In the genomic region with DNA sequence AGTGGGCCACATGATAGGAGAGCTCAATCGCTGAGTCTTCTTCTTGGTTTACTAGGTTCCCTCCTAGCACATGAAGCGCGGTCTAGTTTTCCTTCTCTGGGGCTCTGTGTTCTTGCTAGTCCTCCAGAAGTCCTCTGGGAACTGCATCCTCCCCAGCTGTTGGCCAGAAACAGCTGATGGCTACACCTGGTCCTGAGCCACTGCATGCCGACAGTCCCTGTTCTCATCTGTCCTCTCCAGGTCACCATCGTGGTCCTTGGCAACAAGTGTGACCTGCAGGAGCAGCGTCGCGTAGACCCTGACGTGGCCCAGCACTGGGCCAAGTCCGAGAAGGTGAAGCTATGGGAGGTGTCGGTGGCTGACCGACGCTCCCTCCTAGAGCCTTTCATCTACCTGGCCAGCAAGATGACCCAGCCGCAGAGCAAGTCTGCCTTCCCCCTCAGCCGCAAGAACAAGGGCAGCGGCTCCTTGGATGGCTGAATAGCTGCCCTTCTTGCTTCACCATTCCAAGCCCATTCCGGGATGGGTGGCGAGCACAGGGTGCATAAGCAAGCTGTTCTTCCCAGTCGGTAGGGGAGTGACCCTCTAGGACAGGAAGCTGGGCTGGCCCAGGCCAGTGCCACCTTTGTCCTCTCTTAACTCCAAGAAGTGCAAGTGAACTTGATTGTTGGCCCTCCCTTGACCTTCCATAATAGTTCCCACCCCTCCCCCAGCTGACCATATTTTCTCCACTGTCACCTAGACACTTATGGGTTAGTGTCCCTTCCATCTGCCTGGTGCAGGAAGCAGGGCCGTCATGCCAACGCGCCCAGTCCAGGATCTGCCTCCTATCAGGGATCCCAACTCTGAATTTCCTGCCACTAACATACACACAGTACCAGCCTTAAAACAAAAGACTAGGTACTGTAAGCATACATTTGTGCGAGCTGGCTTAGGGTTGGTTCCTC, we compare ENCODE assay signal across 13 mouse cellular contexts. TPM values are rescaled to one million over a fixed set of nuclear protein-coding genes. Genes with fewer than 3 reads are reported as not detected.
DNase-seq lines count a peak whose midpoint lies in the region; ATAC-seq and TF ChIP-seq lines count a peak whose summit lies in the region.
"Had no signal": no experiment of that assay in that cellular context is flagged by ENCODE, and none has a peak within 500 bp of the region (broad histone marks: within the 10 kb centered on the region; RNA-seq: fewer than 3 reads in every experiment).

No protein-coding gene starts in this region.

- 0 out of 2 replicates have a peak overlapping the region, but pooled peaks have one; percentile 5 for H3K27ac ChIP-seq in heart, embryonic 16.5 days (ENCODE audit: low read length)
- H3K27ac ChIP-seq in heart, embryonic 11.5 days (ENCODE audit: low read depth, low read length), result no peak overlapping the region
- peak overlapping the region; percentile 83 for H3K27ac ChIP-seq in spleen, adult 2 months (ENCODE audit: insufficient read depth, low read length)
- H3K27ac ChIP-seq in liver, embryonic 16.5 days (ENCODE audit: low read length), result peak overlapping the region; percentile 54
- no peak overlapping the region for H3K27ac ChIP-seq in forebrain, postnatal 0 days (ENCODE audit: low read depth, low read length)
- H3K27ac ChIP-seq: forebrain, embryonic 15.5 days; hindbrain, postnatal 0 days; kidney, embryonic 15.5 days; limb, embryonic 13.5 days; neural tube, embryonic 15.5 days had no signal

- H3K4me2 ChIP-seq in heart, embryonic 16.5 days (ENCODE audit: low read depth, low read length), result no peak overlapping the region
- H3K4me2 ChIP-seq in heart, embryonic 11.5 days, result no peak overlapping the region
- no peak overlapping the region; the same call in 1 of the 2 replicates for H3K4me2 ChIP-seq in liver, embryonic 16.5 days (ENCODE audit: low read depth, low read length)
- H3K4me2 ChIP-seq in forebrain, postnatal 0 days (ENCODE audit: low read depth), result no peak overlapping the region
- H3K4me2 ChIP-seq: forebrain, embryonic 15.5 days; kidney, embryonic 15.5 days; limb, embryonic 13.5 days; neural tube, embryonic 15.5 days had no signal

- no peak overlapping the region for H3K4me3 ChIP-seq in heart, embryonic 16.5 days (ENCODE audit: low read length)
- no peak overlapping the region for H3K4me3 ChIP-seq in heart, embryonic 11.5 days (ENCODE audit: low read depth, low read length)
- no peak overlapping the region for H3K4me3 ChIP-seq in spleen, adult 2 months (ENCODE audit: extremely low read depth, insufficient read depth, insufficient read length)
- no peak overlapping the region for H3K4me3 ChIP-seq in liver, embryonic 16.5 days (ENCODE audit: low read depth, low read length)
- no peak overlapping the region for H3K4me3 ChIP-seq in forebrain, postnatal 0 days (ENCODE audit: low read depth, low read length)
- H3K4me3 ChIP-seq: forebrain, embryonic 15.5 days; kidney, embryonic 15.5 days; limb, embryonic 13.5 days; neural tube, embryonic 15.5 days had no signal

- 92% methylated on average over 23 of the region's 23 CpGs for WGBS in heart, embryonic 16.5 days
- 92% methylated on average over 23 of the region's 23 CpGs for WGBS in heart, embryonic 11.5 days (ENCODE audit: insufficient replicate concordance)
- 89% methylated on average over 23 of the region's 23 CpGs for WGBS in spleen, adult 2 months
- 83% methylated on average over 23 of the region's 23 CpGs for WGBS in liver, embryonic 16.5 days (ENCODE audit: insufficient replicate concordance)
- WGBS in forebrain, postnatal 0 days, result 93% methylated on average over 23 of the region's 23 CpGs

- DNase-seq in spleen, adult 2 months (ENCODE audit: low read depth in 1 of 2, low spot score in 2 of 2), result no peak
- no peak for DNase-seq in spleen, postnatal 14 days (ENCODE audit: low spot score in 2 of 2)
- DNase-seq in yolk sac, embryonic 10.5 days (ENCODE audit: low spot score), result peak; percentile 7
- no peak for DNase-seq in forebrain, postnatal 0 days
- no peak for DNase-seq in right cerebral cortex, postnatal 36 days (ENCODE audit: low spot score in 2 of 2)

- H3K27me3 ChIP-seq in heart, embryonic 16.5 days (ENCODE audit: control insufficient read depth, insufficient read depth, low read length), result 0 out of 2 replicates have a peak, but pooled peaks cover 2% of the 10 kb centered on the region
- peaks cover 3% of the 10 kb centered on the region; the same call in 1 of the 2 replicates for H3K27me3 ChIP-seq in heart, embryonic 11.5 days (ENCODE audit: control insufficient read depth, insufficient read depth, low read length)
- H3K27me3 ChIP-seq in spleen, adult 2 months (ENCODE audit: control insufficient read depth, insufficient read depth, low read length), result no peaks in the 10 kb centered on the region
- H3K27me3 ChIP-seq in liver, embryonic 16.5 days (ENCODE audit: control insufficient read depth, insufficient read depth, low read depth, low read length), result no peaks in the 10 kb centered on the region
- no peaks in the 10 kb centered on the region for H3K27me3 ChIP-seq in forebrain, postnatal 0 days (ENCODE audit: insufficient read depth, low read length)
- H3K27me3 ChIP-seq: forebrain, embryonic 15.5 days; neural tube, embryonic 15.5 days had no signal

- TF ChIP-seq POLR2A in spleen, adult 2 months (IDR thresholded peaks at IDR 0.05; ENCODE audit: low read depth, low read length), result no peak

- peaks cover 18% of the 10 kb centered on the region for H3K4me1 ChIP-seq in heart, embryonic 16.5 days (ENCODE audit: control insufficient read depth, insufficient read depth, low read length)
- peaks cover 9% of the 10 kb centered on the region for H3K4me1 ChIP-seq in heart, embryonic 11.5 days (ENCODE audit: control insufficient read depth, insufficient read depth, low read length)
- H3K4me1 ChIP-seq in spleen, adult 2 months (ENCODE audit: control insufficient read depth, insufficient read depth, insufficient read length), result peaks cover 31% of the 10 kb centered on the region; the same call in 1 of the 2 replicates
- peaks cover 25% of the 10 kb centered on the region for H3K4me1 ChIP-seq in liver, embryonic 16.5 days (ENCODE audit: control insufficient read depth, low read depth, low read length)
- peaks cover 3% of the 10 kb centered on the region; the same call in 1 of the 2 replicates for H3K4me1 ChIP-seq in forebrain, postnatal 0 days (ENCODE audit: insufficient read depth)

- no peak overlapping the region for H3K9ac ChIP-seq in heart, embryonic 16.5 days (ENCODE audit: low read length)
- H3K9ac ChIP-seq in heart, embryonic 11.5 days (ENCODE audit: low read depth, low read length), result no peak overlapping the region
- H3K9ac ChIP-seq in liver, embryonic 16.5 days (ENCODE audit: low read depth, low read length), result no peak overlapping the region
- H3K9ac ChIP-seq in forebrain, postnatal 0 days, result no peak overlapping the region
- H3K9ac ChIP-seq: forebrain, embryonic 15.5 days; kidney, embryonic 15.5 days; limb, embryonic 13.5 days; neural tube, embryonic 15.5 days had no signal

- peaks cover 15% of the 10 kb centered on the region for H3K36me3 ChIP-seq in heart, embryonic 16.5 days (ENCODE audit: control insufficient read depth, insufficient read depth)
- H3K36me3 ChIP-seq in heart, embryonic 11.5 days (ENCODE audit: control insufficient read depth, insufficient read depth, low read length), result peaks cover 11% of the 10 kb centered on the region; the same call in 1 of the 2 replicates
- peaks cover 8% of the 10 kb centered on the region for H3K36me3 ChIP-seq in spleen, adult 2 months (ENCODE audit: control insufficient read depth, insufficient read depth, low read length)
- peaks cover 9% of the 10 kb centered on the region for H3K36me3 ChIP-seq in liver, embryonic 16.5 days (ENCODE audit: control insufficient read depth, insufficient read depth)
- H3K36me3 ChIP-seq in forebrain, postnatal 0 days (ENCODE audit: insufficient read depth), result peaks cover 24% of the 10 kb centered on the region

- no peaks in the 10 kb centered on the region for H3K9me3 ChIP-seq in heart, embryonic 16.5 days (replicated peaks; ENCODE audit: control insufficient read depth, low read length)
- H3K9me3 ChIP-seq in heart, embryonic 11.5 days (replicated peaks; ENCODE audit: control insufficient read depth, low read length), result no peaks in the 10 kb centered on the region
- H3K9me3 ChIP-seq in liver, embryonic 16.5 days (replicated peaks; ENCODE audit: control insufficient read depth, low read length), result no peaks in the 10 kb centered on the region
- H3K9me3 ChIP-seq in forebrain, postnatal 0 days (ENCODE audit: low read length), result no peaks in the 10 kb centered on the region
- H3K9me3 ChIP-seq: forebrain, embryonic 15.5 days; kidney, embryonic 15.5 days; limb, embryonic 13.5 days; neural tube, embryonic 15.5 days had no signal

- no peak for TF ChIP-seq CTCF in spleen, adult 2 months (IDR thresholded peaks at IDR 0.05; ENCODE audit: extremely low read depth, insufficient read depth, insufficient read length, insufficient replicate concordance)
- no peak for TF ChIP-seq CTCF in forebrain, postnatal 0 days (IDR thresholded peaks at IDR 0.05; ENCODE audit: low read depth)

- ATAC-seq in heart, embryonic 16.5 days (replicated peaks; ENCODE audit: extremely low read depth, insufficient read depth, low FRiP score), result no peak
- no peak for ATAC-seq in heart, embryonic 11.5 days (replicated peaks; ENCODE audit: insufficient number of reproducible peaks, low FRiP score, low TSS enrichment)
- no peak for ATAC-seq in liver, embryonic 16.5 days (ENCODE audit: low read depth)
- no peak for ATAC-seq in forebrain, postnatal 0 days
- ATAC-seq: forebrain, embryonic 15.5 days had no signal

RNA-seq across cellular contexts. Expression of gene Dnajc7, which starts 6.1 kb away (rescaled TPM):
- 219 and 228 TPM in 2 replicates for polyA plus RNA-seq in heart, embryonic 16.5 days (2015; fragmentation: Nextera tagmentation; extraction: Ambion mirVana)
- polyA plus RNA-seq in heart, embryonic 11.5 days (2014; fragmentation: Nextera tagmentation; extraction: Ambion mirVana), result 69.4 and 85.1 TPM in 2 replicates
- polyA plus RNA-seq in spleen, adult 2 months (2012; rRNA removed), result 43.9 and 53.7 TPM in 2 replicates
- polyA plus RNA-seq in liver, embryonic 16.5 days (2015; fragmentation: Nextera tagmentation; extraction: Ambion mirVana), result 56.8 and 60.9 TPM in 2 replicates
- total RNA-seq in forebrain, postnatal 0 days (2014; rRNA removed), result 104 and 111 TPM in 2 replicates
- 232 and 248 TPM in 2 replicates for polyA plus RNA-seq in forebrain, postnatal 0 days (2015; fragmentation: Nextera tagmentation; extraction: Ambion mirVana)

RNA-seq across cellular contexts. Expression of gene Nkiras2, which starts 7.0 kb away (rescaled TPM):
- polyA plus RNA-seq in heart, embryonic 16.5 days (2015; fragmentation: Nextera tagmentation; extraction: Ambion mirVana), result 78.8 and 81.5 TPM in 2 replicates
- 65.4 and 66.9 TPM in 2 replicates for polyA plus RNA-seq in heart, embryonic 11.5 days (2014; fragmentation: Nextera tagmentation; extraction: Ambion mirVana)
- 39.5 and 48.9 TPM in 2 replicates for polyA plus RNA-seq in spleen, adult 2 months (2012; rRNA removed)
- polyA plus RNA-seq in liver, embryonic 16.5 days (2015; fragmentation: Nextera tagmentation; extraction: Ambion mirVana), result 18.1 and 19.7 TPM in 2 replicates
- total RNA-seq in forebrain, postnatal 0 days (2014; rRNA removed), result 83.0 and 100 TPM in 2 replicates
- 81.1 and 81.4 TPM in 2 replicates for polyA plus RNA-seq in forebrain, postnatal 0 days (2015; fragmentation: Nextera tagmentation; extraction: Ambion mirVana)

RNA-seq across cellular contexts. Expression of gene Cnp, which starts 51.3 kb away (rescaled TPM):
- polyA plus RNA-seq in heart, embryonic 16.5 days (2015; fragmentation: Nextera tagmentation; extraction: Ambion mirVana), result 24.8 and 32.1 TPM in 2 replicates
- polyA plus RNA-seq in heart, embryonic 11.5 days (2014; fragmentation: Nextera tagmentation; extraction: Ambion mirVana), result 15.7 and 19.0 TPM in 2 replicates
- polyA plus RNA-seq in spleen, adult 2 months (2012; rRNA removed), result 97.4 and 120 TPM in 2 replicates
- 13.8 TPM in 2 replicates for polyA plus RNA-seq in liver, embryonic 16.5 days (2015; fragmentation: Nextera tagmentation; extraction: Ambion mirVana)
- total RNA-seq in forebrain, postnatal 0 days (2014; rRNA removed), result 37.3 and 41.5 TPM in 2 replicates
- 44.8 and 56.2 TPM in 2 replicates for polyA plus RNA-seq in forebrain, postnatal 0 days (2015; fragmentation: Nextera tagmentation; extraction: Ambion mirVana)

Comparison
In these comparisons a context has a peak if more than half of its experiments do, and no peak if none do; other contexts are left out.
1. H3K27ac ChIP-seq: peak in heart, embryonic 16.5 days (single experiment), spleen, adult 2 months (single experiment) and liver, embryonic 16.5 days (single experiment); none in heart, embryonic 11.5 days (single experiment) and forebrain, postnatal 0 days (single experiment).